Mouse (Mus musculus): Measurements from ENCODE around the gene Zfp451. TPM values are rescaled to one million over a fixed set of nuclear protein-coding genes. Genes with fewer than 3 reads are reported as not detected.

Gene Zfp451
- polyA plus RNA-seq, 1 experiment from 2014 or later, result 46.8 TPM

DNA sequence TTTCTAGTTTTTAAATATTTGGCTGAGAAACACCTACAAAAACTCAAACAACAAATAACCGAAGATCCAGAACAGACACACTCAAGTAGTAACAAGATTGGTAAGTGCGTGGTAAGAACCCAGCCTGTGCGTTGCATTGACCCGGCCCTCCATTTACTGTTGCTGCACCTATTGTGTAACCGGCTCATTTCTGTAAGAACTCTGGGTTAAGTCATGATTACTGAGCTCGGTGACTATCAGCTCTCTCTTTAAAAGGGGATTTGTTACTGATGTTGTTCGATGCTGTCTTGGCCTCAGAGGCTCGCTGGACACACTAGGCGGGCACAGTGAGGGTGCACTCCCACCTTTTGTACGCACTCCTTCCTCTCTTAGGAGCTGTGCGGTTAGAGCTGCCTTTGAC, 76.1 kb downstream of the Zfp451 start:
- 92% methylated on average over 11 of the region's 11 CpGs for WGBS
- Histone ChIP-seq H3K4me1 (replicated peaks) (no peaks in the 10 kb centered on the region), H3K4me3 (replicated peaks) (no peak overlapping the region), H3K27ac (no peak overlapping the region), H3K36me3 (peaks cover 58% of the 10 kb centered on the region), H3K27me3 (no peaks in the 10 kb centered on the region), H3K9ac (replicated peaks) (no peak overlapping the region), H3K9me3 (no peaks in the 10 kb centered on the region), H3K4me2 (replicated peaks) (no peak overlapping the region)
- no peak for ATAC-seq

DNA sequence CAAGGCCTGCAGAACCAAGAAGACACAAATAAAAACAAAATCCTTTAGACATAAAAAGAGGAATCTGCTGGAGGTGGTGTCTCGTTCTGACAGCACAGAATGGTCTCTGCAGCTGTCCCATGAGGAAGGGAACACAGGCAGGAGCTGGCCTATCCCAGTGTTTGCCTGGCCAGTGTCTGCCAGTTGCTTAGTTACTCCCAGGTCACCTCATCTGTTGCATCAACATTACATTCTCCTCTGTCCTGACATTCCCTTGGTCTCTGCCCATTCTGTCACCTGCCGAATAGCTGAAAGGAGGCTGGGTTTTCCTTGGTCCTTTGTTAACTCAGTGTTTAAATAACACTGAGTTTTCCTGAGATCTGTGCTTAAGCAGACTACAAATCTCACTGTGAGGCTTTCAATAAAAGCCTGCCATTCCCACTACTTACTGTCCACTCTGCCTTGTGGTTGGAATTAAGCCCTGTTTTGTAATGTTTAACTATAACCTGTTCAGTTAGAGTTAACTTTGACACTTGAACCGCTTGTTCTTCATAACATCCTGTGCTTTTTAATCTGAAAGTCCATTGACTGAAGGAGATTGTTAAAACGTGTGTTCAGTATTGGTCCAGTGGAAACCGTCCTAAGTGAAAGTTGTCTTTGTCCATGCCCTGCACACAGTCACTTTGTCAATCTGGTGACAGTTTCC, 80.3 kb downstream of the Zfp451 start:
- ATAC-seq, result no peak
- no peaks in the 10 kb centered on the region for H3K27me3 ChIP-seq
- H3K4me2 ChIP-seq (replicated peaks), result no peak overlapping the region
- no peaks in the 10 kb centered on the region for H3K9me3 ChIP-seq
- H3K4me3 ChIP-seq (replicated peaks), result no peak overlapping the region
- H3K4me1 ChIP-seq (replicated peaks), result no peaks in the 10 kb centered on the region
- WGBS, result 85% methylated on average over 5 of the region's 5 CpGs
- H3K27ac ChIP-seq, result no peak overlapping the region
- no peak overlapping the region for H3K9ac ChIP-seq (replicated peaks)
- H3K36me3 ChIP-seq, result peaks cover 67% of the 10 kb centered on the region

DNA sequence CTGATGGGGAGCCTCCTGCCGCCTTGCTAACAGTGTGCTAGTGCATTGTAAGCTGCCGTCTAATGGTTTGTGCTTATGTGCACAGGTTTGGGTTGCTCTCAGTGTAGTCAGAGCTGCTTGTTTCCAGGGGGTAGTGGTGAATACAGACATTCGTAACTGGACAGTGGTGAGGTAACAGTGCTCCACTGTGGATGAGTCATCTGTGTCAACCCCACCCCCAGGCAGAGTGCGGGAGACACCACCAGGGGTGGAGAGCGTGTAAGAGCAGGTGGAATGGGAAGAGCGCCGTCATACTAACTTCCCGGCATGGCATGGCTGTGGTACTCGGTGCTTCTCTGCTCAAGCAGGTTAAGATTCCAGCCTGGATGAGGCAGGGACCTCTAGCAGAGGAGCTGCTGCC, 81.4 kb downstream of the Zfp451 start:
- H3K27me3 ChIP-seq, result no peaks in the 10 kb centered on the region
- no peaks in the 10 kb centered on the region for H3K4me1 ChIP-seq (replicated peaks)
- no peak overlapping the region for H3K4me3 ChIP-seq (replicated peaks)
- peak; percentile 20; the same call in 1 of the 2 replicates for ATAC-seq
- H3K27ac ChIP-seq, result no peak overlapping the region
- H3K4me2 ChIP-seq (replicated peaks), result no peak overlapping the region
- no peaks in the 10 kb centered on the region for H3K9me3 ChIP-seq
- H3K36me3 ChIP-seq, result peaks cover 64% of the 10 kb centered on the region
- H3K9ac ChIP-seq (replicated peaks), result no peak overlapping the region
- 91% methylated on average over 9 of the region's 9 CpGs for WGBS

DNA sequence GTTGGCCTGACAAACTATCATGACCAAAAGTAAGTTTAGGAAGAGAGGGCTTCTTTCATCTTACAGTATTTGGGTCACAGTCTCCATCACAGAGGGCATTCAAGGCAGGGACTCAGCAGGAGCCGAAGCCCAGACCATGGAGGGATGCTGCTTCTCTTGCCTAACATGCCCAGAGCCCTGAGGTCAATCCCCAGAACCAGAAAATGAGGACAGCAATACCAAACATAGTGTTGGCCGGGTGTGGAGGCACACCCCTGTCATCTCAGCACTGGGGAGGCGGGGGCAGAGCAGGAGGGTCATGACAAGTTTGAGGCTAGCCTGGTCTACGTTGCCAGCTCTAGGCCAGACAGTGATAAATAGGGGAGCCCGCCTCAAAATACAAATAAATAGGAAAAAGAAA, 89.3 kb downstream of the Zfp451 start:
- Histone ChIP-seq H3K27ac (no peak overlapping the region), H3K27me3 (no peaks in the 10 kb centered on the region), H3K4me2 (replicated peaks) (no peak overlapping the region), H3K4me3 (replicated peaks) (no peak overlapping the region), H3K9me3 (no peaks in the 10 kb centered on the region), H3K9ac (replicated peaks) (no peak overlapping the region), H3K4me1 (replicated peaks) (peaks cover 14% of the 10 kb centered on the region), H3K36me3 (peaks cover 60% of the 10 kb centered on the region)
- no peak for ATAC-seq
- WGBS, result 96% methylated on average over 5 of the region's 5 CpGs

DNA sequence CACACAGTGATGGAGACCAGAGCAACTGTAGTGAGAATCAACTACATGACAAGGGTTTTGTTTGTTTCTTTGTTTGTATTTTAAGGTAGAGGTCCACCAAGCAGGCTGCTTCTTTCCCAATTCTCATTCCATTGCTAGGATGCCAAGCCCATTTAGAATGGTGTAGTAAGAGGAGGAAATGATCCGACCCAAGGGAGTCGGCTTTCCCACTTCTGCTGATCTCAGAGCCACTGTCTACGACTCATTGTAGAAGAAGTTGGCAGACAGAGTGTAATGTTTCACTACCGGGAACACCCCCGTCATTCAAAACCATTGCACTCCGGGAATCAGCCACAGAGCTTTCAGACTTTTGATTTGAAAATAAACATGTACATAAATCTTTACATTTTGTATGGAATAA, 89.9 kb downstream of the Zfp451 start:
- no peak for ATAC-seq
- H3K36me3 ChIP-seq, result peaks cover 57% of the 10 kb centered on the region

DNA sequence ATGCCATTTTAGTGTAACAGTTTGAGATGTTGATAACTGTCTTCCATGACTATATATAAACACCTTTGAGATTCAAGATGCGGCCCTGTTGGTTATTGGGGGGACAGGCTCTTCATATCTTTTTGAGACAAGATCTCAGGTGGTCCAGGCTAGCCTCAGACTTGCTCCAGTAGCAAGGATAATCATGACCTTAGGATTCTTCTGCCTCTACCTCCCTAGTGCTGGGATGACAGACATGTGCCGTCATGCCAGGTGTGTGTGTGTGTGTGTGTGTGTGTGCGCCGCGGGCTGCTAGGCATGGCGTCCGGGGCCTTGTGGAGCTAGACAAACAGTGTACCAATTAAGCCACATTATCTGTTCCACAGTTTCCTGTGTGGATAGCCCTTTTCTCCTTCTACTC, 93.4 kb downstream of the Zfp451 start:
- no peaks in the 10 kb centered on the region for H3K9me3 ChIP-seq
- H3K27ac ChIP-seq, result no peak overlapping the region
- H3K27me3 ChIP-seq, result no peaks in the 10 kb centered on the region
- peak overlapping the region; percentile 86; the same call in 1 of the 2 replicates for H3K4me3 ChIP-seq (replicated peaks)
- ATAC-seq, result no peak
- H3K4me1 ChIP-seq (replicated peaks), result peaks cover 14% of the 10 kb centered on the region
- 0 out of 2 replicates have a peak overlapping the region, but pooled peaks have one; percentile 4 for H3K9ac ChIP-seq (replicated peaks)
- H3K36me3 ChIP-seq, result peaks cover 35% of the 10 kb centered on the region
- 85% methylated on average over 7 of the region's 7 CpGs for WGBS
- peak overlapping the region; percentile 67 for H3K4me2 ChIP-seq (replicated peaks)

More for the DNA sequence above, 89.9 kb downstream of the Zfp451 start:
- WGBS, result 95% methylated on average over 6 of the region's 6 CpGs
- Histone ChIP-seq H3K4me3 (replicated peaks) (no peak overlapping the region), H3K27ac (no peak overlapping the region), H3K9me3 (no peaks in the 10 kb centered on the region), H3K9ac (replicated peaks) (no peak overlapping the region), H3K4me1 (replicated peaks) (peaks cover 14% of the 10 kb centered on the region), H3K4me2 (replicated peaks) (no peak overlapping the region), H3K27me3 (no peaks in the 10 kb centered on the region)

DNA sequence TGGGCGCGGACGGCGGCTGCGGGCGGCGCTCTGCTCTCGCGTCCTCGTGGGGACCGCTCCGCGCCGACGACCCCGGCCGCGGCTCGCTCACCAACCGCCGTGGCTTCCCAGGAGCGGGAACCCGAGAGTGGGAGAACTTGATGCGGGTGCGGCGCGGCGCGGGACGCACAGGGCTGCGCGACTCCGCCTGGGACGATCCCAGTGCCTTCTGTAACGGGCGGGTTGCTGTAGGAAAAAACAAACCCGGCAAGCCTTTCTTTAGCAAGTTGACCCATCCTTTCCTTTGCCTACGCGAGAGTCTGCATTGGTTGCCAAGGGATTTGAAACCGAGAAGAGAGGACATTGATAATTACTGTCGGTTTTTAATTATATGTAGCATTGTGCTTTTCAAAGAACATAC, 94.2 kb downstream of the Zfp451 start:
- Histone ChIP-seq H3K36me3 (peaks cover 29% of the 10 kb centered on the region), H3K4me2 (replicated peaks) (peak overlapping the region; percentile 67), H3K27me3 (no peaks in the 10 kb centered on the region), H3K4me1 (replicated peaks) (peaks cover 14% of the 10 kb centered on the region), H3K9ac (replicated peaks) (peak overlapping the region; percentile 89), H3K9me3 (no peaks in the 10 kb centered on the region), H3K4me3 (replicated peaks) (peak overlapping the region; percentile 86), H3K27ac (peak overlapping the region; percentile 94)
- ATAC-seq, result peak; percentile 81
- WGBS, result under 1% methylated on average over 41 of the region's 41 CpGs

DNA sequence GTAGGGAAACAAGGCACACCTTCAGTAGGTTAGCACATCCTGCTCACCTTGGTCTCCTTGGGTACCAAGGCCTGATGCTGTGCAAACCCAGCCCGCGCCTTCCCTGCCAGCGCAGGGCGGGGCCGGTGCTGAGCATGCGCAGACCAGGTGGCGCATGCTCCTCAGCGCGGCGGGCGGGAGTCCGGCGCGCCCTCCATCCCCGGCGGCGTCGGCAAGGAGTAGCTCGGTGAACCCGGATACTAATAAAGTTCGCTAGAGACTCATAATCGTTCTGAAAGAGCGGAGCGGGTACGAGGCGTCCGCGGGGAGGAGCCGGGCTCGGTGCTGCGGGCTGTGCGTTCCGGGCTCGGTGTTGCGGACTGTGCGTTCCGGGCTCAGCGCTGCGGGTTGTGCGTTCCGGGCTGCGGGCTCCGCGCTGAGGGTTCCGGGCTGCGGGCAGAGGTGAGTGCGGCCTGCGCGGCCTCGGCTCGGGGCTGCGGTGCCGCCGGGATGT, 94.6 kb downstream of the Zfp451 start, which contains the start of gene Rab23:
Gene Rab23 (plus strand): TSS at position 155 of the 493 bp plus-strand sequence.
- peaks cover 24% of the 10 kb centered on the region for H3K36me3 ChIP-seq
- peak within 1 kb of the TSS; percentile 67 for H3K4me2 ChIP-seq (replicated peaks)
- under 1% methylated on average over 49 of the region's 54 CpGs for WGBS
- H3K9me3 ChIP-seq, result no peaks in the 10 kb centered on the region
- H3K4me3 ChIP-seq (replicated peaks), result peak within 1 kb of the TSS; percentile 86
- peak; percentile 98 for ATAC-seq
- peak within 1 kb of the TSS; percentile 89 for H3K9ac ChIP-seq (replicated peaks)
- no peaks in the 10 kb centered on the region for H3K27me3 ChIP-seq
- H3K27ac ChIP-seq, result peak within 1 kb of the TSS; percentile 94
- H3K4me1 ChIP-seq (replicated peaks), result peaks cover 17% of the 10 kb centered on the region

DNA sequence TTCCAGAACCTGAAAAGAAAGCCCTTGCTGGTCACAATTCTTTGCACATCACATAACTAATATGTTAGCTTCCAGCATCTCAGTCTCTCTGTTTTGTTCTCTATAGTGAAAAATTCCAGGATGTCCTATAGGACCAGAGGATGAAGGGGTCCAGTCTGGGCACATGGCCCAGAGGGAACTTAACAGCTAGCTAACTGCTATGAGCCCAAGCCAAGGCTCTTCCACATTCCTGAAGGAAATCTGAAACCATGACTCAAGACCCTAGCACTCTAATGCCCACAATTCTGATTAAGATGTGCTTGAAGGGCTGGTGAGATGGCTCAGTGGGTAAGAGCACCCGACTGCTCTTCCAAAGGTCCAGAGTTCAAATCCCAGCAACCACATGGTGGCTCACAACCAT, 96.8 kb downstream of the Zfp451 start:
- no peak for ATAC-seq
- WGBS, result 93% methylated on average over 1 of the region's 1 CpGs

DNA sequence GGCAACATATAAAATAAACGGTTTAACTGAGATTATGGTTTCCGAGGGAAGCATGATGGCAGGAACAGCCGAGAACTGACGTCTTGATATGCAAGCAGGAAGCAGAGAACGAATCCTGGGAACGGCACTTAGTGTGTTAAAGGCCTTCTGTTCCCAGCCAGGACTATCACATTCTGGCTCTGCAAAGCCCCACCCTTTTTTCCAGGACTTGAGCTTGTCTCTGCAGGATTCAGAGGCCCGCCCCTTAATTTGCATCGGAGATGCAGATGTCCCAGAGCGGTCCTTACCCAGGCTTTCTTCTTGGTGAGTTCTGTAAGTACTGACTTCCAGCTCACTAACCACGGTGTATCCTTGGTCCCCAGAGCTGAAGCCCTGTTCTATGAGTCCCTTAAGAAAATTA, 99.6 kb downstream of the Zfp451 start:
- Histone ChIP-seq H3K4me2 (replicated peaks) (peak overlapping the region; percentile 25), H3K27ac (no peak overlapping the region), H3K9me3 (no peaks in the 10 kb centered on the region), H3K27me3 (0 out of 2 replicates have a peak, but pooled peaks cover 4% of the 10 kb centered on the region), H3K9ac (replicated peaks) (no peak overlapping the region), H3K36me3 (no peaks in the 10 kb centered on the region), H3K4me1 (replicated peaks) (peaks cover 4% of the 10 kb centered on the region), H3K4me3 (replicated peaks) (no peak overlapping the region)
- WGBS, result 5% methylated on average over 10 of the region's 10 CpGs
- no peak for ATAC-seq

More for the DNA sequence above, 96.8 kb downstream of the Zfp451 start:
- Histone ChIP-seq H3K27ac (no peak overlapping the region), H3K36me3 (peaks cover 9% of the 10 kb centered on the region), H3K4me2 (replicated peaks) (no peak overlapping the region), H3K4me1 (replicated peaks) (peaks cover 18% of the 10 kb centered on the region), H3K27me3 (0 out of 2 replicates have a peak, but pooled peaks cover 4% of the 10 kb centered on the region), H3K9me3 (no peaks in the 10 kb centered on the region), H3K4me3 (replicated peaks) (no peak overlapping the region), H3K9ac (replicated peaks) (no peak overlapping the region)

DNA sequence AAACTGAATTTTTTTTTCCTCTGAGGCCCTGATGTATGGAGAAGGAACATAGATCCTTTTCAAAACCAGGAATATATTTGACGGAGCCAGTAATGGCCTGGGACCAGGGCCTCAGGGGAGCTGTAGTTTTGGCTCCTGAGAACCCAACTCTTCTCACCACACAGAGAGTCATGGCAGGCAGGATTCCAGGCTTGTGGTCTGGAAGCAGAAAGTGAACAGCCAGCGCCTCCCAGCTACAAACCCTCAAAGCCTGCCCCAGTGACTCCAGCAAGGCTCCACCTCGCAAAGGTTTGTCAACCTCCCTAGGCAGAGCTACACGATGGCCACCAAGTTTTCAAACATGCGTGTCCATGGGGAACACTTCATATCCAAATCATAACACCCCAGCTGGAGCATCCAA, 102.4 kb downstream of the Zfp451 start:
- H3K9me3 ChIP-seq, result no peaks in the 10 kb centered on the region
- no peak for ATAC-seq
- H3K4me2 ChIP-seq (replicated peaks), result no peak overlapping the region

More for the DNA sequence above, 102.4 kb downstream of the Zfp451 start:
- Histone ChIP-seq H3K27me3 (0 out of 2 replicates have a peak, but pooled peaks cover 4% of the 10 kb centered on the region), H3K36me3 (no peaks in the 10 kb centered on the region), H3K27ac (no peak overlapping the region), H3K9ac (replicated peaks) (no peak overlapping the region), H3K4me3 (replicated peaks) (no peak overlapping the region), H3K4me1 (replicated peaks) (peaks cover 4% of the 10 kb centered on the region)
- 92% methylated on average over 5 of the region's 5 CpGs for WGBS

Measured in midbrain, embryonic 13.5 days (tissue).